Mouse (Mus musculus) ES-E14 (cell line): ENCODE data around the gene Adprhl2.
A peak's percentile ranks its signal among the peaks of the same experiment; 100 is the strongest.

Experiments
- CHD2 ChIP-seq: IDR thresholded peaks from 2 replicates; pipeline ENCODE4 v1.6.1; 2014; ENCODE audit warnings: mild to moderate bottlenecking, low read depth, low read length, inconsistent platforms
- HCFC1 ChIP-seq: IDR thresholded peaks from 2 replicates; pipeline ENCODE4 v1.6.1; 2012; ENCODE audit warnings: low read length, inconsistent platforms, borderline replicate concordance; ENCODE audit not compliant: insufficient read depth
- ZC3H11A ChIP-seq: IDR thresholded peaks from 2 replicates; pipeline ENCODE4 v1.6.1; 2012; ENCODE audit warnings: low read depth, mild to moderate bottlenecking, inconsistent platforms, low read length, borderline replicate concordance
- ZNF384 ChIP-seq: IDR thresholded peaks from 2 replicates; pipeline ENCODE4 v1.6.1; 2012; ENCODE audit warnings: low read depth, low read length, inconsistent platforms

GRCm38 (mm10) chr4:126321111-126321853 lies at the start of gene Adprhl2:
- peak; percentile 78 for TF ChIP-seq ZNF384
- peak; percentile 86 for TF ChIP-seq HCFC1
- TF ChIP-seq CHD2: no peak
- peak; percentile 34; the same call in 1 of the 2 replicates for TF ChIP-seq ZC3H11A
